Mouse (Mus musculus) kidney, embryonic 14.5 days (tissue): ENCODE results near the gene Fbxo44. TPM values are rescaled to one million over a fixed set of nuclear protein-coding genes. Genes with fewer than 3 reads are reported as not detected.

Experiments
- ATAC-seq: fragments of 200-750 bp; cut with Nextera tagmentation; 2 replicates; pipeline ENCODE4 v1.8.0; 2017; ENCODE audit warnings: moderate number of reproducible peaks, mild to moderate bottlenecking, moderate TSS enrichment, moderate library complexity; ENCODE audit not compliant: low FRiP score, low TSS enrichment
- H3K27ac ChIP-seq: fragments of 300-500 bp; sonication (generic); 2 replicates; pipeline ENCODE4 v1.5.1; 2014; ENCODE audit warnings: low read depth, mild to moderate bottlenecking, low read length, moderate library complexity, mixed read lengths
- H3K27me3 ChIP-seq: fragments of 300-500 bp; sonication (generic); 2 replicates; pipeline ENCODE4 v1.6.1; 2014; ENCODE audit warnings: mild to moderate bottlenecking, low read length; ENCODE audit not compliant: control insufficient read depth, insufficient read depth
- H3K36me3 ChIP-seq: fragments of 300-500 bp; sonication (generic); 2 replicates; pipeline ENCODE4 v1.6.1; 2014; ENCODE audit warnings: low read length, mixed read lengths; ENCODE audit not compliant: control insufficient read depth, insufficient read depth
- H3K4me1 ChIP-seq: fragments of 300-500 bp; sonication (generic); 2 replicates; pipeline ENCODE4 v1.6.1; 2014; ENCODE audit warnings: low read length, mixed read lengths; ENCODE audit not compliant: control insufficient read depth, insufficient read depth
- H3K4me2 ChIP-seq: fragments of 300-500 bp; sonication (generic); replicated peaks from 2 replicates; pipeline ENCODE4 v1.6.1; 2014; ENCODE audit warnings: low read depth, mild to moderate bottlenecking, low read length
- H3K4me3 ChIP-seq: fragments of 300-500 bp; sonication (generic); 2 replicates; pipeline ENCODE4 v1.5.1; 2014; ENCODE audit warnings: mild to moderate bottlenecking, low read length
- H3K9ac ChIP-seq: fragments of 300-500 bp; sonication (generic); 2 replicates; pipeline ENCODE4 v1.6.1; 2014; ENCODE audit warnings: low read depth, mild to moderate bottlenecking, low read length, moderate library complexity
- H3K9me3 ChIP-seq: fragments of 300-500 bp; sonication (generic); 2 replicates; pipeline ENCODE4 v1.6.1; 2016; ENCODE audit warnings: low read length; ENCODE audit not compliant: control insufficient read depth
- WGBS: fragments of 180-500 bp; shearing (Covaris S2); extraction: QIAGEN DNeasy Blood & Tissue Kit; methylation state at CpG from one replicate; pipeline ENCODE4 v1.1.7; 2014; 5-methylcytosine and 5-hydroxymethylcytosine counted together
- polyA plus RNA-seq: library from polyadenylated mRNA; unstranded; fragments of >200 nt; fragmentation: Nextera tagmentation; extraction: Ambion mirVana; gene quantifications from 2 replicates; pipeline ENCODE4 v1.2.1, GENCODE M21; 2014

Fbxo44 gene
- polyA plus RNA-seq, 1 experiment from 2014 or later: 13.2 TPM

DNA sequence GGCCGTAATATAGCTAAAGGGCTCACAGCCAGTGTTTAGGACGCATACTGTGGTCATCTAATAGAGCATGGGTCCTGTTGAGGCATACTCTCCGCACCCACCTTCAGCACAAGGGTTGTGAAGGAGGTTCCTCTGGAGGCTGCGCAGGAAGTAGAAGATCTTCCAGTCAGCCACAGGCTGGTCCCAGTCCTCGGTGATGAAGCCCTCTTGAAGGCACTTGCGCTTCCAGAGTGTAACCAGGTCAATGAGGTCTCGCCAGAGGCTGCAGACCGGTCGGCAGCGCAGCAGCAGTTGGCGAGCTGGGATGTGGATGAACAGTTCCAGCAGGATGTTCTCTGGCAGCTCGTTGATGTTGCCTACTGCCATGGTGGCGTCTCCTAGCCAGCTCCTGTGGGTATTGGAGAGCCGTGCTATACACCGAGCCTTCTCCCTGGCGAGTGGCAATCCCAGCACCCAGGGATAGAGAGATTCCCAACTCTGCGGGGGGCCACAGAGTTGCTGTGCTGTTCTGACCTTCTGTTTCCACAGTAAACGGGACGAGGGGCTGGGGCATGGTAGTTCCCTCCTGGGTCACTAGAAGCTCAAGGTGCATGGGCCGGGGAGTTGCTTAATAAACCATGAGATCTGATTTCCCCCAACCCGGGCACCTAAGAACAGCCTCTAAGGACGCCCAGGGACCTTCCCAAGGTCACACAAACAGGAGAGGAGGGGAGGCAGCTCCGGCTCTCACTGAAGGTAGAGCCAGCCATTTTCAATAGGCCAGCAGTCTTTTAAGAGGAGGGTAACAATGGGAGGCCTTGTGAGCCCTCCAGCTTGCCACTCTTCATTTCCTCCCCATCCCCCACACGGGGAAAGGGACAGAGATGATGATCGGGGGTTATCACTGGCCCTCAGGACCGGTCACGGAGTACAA, 1.6 kb downstream of the Fbxo44 start:
- Histone ChIP-seq H3K27me3 (peaks cover 36% of the 10 kb centered on the region), H3K4me3 (peak overlapping the region; percentile 56), H3K4me2 (peak overlapping the region; percentile 97), H3K9ac (peak overlapping the region; percentile 67), H3K4me1 (peaks cover 5% of the 10 kb centered on the region), H3K36me3 (peaks cover 4% of the 10 kb centered on the region; the same call in 1 of the 2 replicates), H3K9me3 (no peaks in the 10 kb centered on the region), H3K27ac (no peak overlapping the region)
- ATAC-seq: no peak
- WGBS: 29% methylated on average over 27 of the region's 27 CpGs

DNA sequence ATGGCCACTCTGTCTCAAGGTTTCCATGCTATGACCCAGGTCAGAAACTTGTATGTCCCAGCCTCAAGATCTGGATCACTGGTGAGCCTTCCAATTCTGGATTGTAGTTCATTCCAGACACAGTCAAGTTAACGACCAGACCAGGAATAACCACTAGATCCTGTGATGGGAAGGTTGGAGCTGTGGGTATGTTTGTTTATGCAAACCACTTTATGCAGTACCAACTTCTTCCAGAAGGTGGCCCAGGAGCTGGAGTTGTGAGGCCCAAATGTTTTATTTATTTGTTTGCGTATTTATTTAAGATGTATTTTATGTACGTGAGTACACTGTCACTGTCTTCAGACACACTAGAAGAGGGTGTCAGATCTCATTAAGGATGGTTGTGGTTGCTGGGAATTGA, 5.3 kb downstream of the Fbxo44 start:
- Histone ChIP-seq H3K27me3 (peaks cover 5% of the 10 kb centered on the region), H3K4me2 (no peak overlapping the region), H3K4me3 (no peak overlapping the region), H3K36me3 (peaks cover 4% of the 10 kb centered on the region; the same call in 1 of the 2 replicates), H3K27ac (no peak overlapping the region), H3K9me3 (no peaks in the 10 kb centered on the region), H3K9ac (no peak overlapping the region), H3K4me1 (peaks cover 5% of the 10 kb centered on the region; the same call in 1 of the 2 replicates)
- 62% methylated on average over 3 of the region's 3 CpGs for WGBS
- no peak for ATAC-seq

DNA sequence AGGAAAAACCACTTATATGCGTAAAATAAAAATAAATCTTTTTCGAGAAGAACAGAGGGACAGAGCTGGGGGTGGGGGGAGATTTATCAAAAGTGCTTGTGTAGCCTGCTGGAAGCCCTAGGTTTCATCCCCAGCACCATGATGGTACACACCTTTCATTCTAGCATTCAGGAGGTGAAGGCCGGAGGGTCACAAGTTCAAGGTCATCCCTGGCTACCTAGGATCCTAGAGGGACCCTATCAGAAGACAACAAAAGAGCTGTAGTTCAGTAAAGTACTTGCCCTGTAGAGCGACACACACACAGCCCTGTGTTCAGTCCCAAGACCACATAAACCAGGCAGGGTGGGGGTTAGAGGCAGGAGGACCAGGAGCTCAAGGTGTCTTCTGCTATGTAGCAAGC, 6.3 kb downstream of the Fbxo44 start:
- Histone ChIP-seq H3K36me3 (peaks cover 4% of the 10 kb centered on the region; the same call in 1 of the 2 replicates), H3K27ac (no peak overlapping the region), H3K9ac (no peak overlapping the region), H3K4me1 (peaks cover 14% of the 10 kb centered on the region), H3K4me2 (no peak overlapping the region), H3K27me3 (peaks cover 5% of the 10 kb centered on the region), H3K9me3 (no peaks in the 10 kb centered on the region), H3K4me3 (no peak overlapping the region)
- 89% methylated on average over 4 of the region's 4 CpGs for WGBS
- no peak for ATAC-seq

DNA sequence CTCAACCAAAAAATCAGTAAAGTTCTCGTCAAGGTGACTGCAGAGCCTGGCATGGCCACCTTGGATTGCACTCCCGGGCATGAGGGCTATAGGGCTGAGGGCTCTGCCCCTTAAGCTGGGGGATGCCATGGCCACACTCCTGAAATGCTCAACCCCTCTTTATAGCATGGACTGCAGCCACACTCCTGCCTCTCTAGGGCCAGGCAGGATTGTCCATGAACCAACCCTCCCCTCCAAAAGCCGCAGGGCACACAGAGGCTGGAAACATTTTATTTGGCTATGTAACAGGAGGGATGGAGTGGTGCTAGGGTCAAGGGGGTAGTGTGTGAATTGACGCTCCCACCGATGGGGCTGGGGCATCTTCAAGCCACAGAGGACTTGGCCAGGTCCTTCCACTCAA, 7.7 kb downstream of the Fbxo44 start:
- no peak for ATAC-seq
- 88% methylated on average over 5 of the region's 5 CpGs for WGBS
- Histone ChIP-seq H3K4me3 (no peak overlapping the region), H3K9me3 (no peaks in the 10 kb centered on the region), H3K9ac (0 out of 2 replicates have a peak overlapping the region, but pooled peaks have one; percentile 73), H3K4me1 (peaks cover 9% of the 10 kb centered on the region), H3K27ac (no peak overlapping the region), H3K36me3 (peaks cover 4% of the 10 kb centered on the region; the same call in 1 of the 2 replicates), H3K27me3 (no peaks in the 10 kb centered on the region), H3K4me2 (no peak overlapping the region)

DNA sequence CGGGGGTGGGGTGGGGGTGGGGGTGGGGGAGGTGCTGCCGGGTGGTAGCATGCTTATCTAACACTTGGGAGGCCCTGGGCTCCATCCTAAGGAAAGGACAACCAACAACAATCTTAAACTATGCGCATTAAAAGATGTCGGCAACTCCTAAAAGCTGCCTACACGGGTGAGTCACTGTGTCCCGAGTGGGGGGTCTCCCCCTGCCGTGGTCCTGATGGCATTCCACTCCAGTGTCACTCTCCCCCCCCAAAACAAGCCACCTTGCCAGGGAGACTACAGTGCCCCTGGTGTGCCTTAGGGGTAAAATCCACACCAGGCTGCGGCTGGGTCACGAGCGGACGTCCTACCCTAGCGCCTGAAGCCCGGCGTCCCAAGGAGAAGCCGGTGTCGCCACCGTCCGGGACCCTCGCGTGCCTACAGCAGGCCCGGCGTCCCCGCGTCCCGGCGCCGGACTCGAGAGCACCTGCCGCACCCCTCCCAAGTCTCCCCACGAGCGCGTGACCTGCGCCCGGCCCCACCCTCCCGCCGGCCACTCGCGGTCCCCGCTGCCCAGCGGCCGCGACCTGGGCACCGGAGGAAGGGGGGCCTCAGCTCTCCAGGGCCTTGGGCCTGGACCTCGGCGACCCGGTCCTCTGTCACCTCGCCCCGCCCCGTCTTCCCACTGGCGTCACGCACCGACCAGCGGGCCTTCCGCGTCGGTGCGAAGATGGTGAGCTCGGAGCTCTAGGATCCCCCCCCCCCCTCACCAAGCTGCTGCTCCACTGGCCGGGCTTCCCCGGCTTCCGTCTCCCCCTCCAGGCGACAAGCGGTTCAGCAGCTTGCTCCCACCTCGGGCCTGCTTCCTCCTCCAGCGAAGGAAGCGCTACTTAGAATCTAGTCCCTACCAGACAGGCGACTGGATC, 8.8 kb downstream of the Fbxo44 start, which contains the start of gene Fbxo6:
Gene Fbxo6 (minus strand): TSS at position 874 of the 902 bp plus-strand sequence.
- Histone ChIP-seq H3K36me3 (peaks cover 4% of the 10 kb centered on the region; the same call in 1 of the 2 replicates), H3K4me3 (peak within 1 kb of the TSS; percentile 54), H3K27me3 (no peaks in the 10 kb centered on the region), H3K9me3 (no peaks in the 10 kb centered on the region), H3K4me1 (peaks cover 9% of the 10 kb centered on the region), H3K9ac (peak within 1 kb of the TSS; percentile 73), H3K4me2 (peak within 1 kb of the TSS; percentile 95), H3K27ac (peak within 1 kb of the TSS; percentile 59; the same call in 1 of the 2 replicates)
- WGBS: under 1% methylated on average over 36 of the region's 67 CpGs
- ATAC-seq: peak; percentile 84

DNA sequence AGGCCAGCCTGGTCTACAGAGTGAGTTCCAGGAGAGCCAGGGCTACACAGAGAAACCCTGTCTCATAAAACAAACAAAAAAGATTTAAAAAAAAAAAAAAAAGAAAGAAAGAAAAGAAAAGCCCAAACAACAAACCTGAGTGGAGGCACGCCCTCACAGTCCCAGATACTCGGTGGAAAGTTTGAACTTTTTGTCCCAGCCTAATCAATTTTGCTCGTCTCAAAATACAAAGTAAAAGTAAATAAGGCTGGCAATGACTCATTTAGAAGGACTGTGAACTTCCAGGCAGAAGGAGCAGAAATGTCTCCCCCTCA, 9.4 kb downstream of the Fbxo44 start:
- H3K27me3 ChIP-seq: no peaks in the 10 kb centered on the region
- H3K9ac ChIP-seq: peak overlapping the region; percentile 73; the same call in 1 of the 2 replicates
- H3K9me3 ChIP-seq: no peaks in the 10 kb centered on the region
- peak overlapping the region; percentile 95 for H3K4me2 ChIP-seq
- peaks cover 9% of the 10 kb centered on the region for H3K4me1 ChIP-seq
- 16% methylated on average over 3 of the region's 3 CpGs for WGBS
- no peak for ATAC-seq
- H3K27ac ChIP-seq: no peak overlapping the region
- H3K4me3 ChIP-seq: peak overlapping the region; percentile 54
- H3K36me3 ChIP-seq: peaks cover 7% of the 10 kb centered on the region; the same call in 1 of the 2 replicates

DNA sequence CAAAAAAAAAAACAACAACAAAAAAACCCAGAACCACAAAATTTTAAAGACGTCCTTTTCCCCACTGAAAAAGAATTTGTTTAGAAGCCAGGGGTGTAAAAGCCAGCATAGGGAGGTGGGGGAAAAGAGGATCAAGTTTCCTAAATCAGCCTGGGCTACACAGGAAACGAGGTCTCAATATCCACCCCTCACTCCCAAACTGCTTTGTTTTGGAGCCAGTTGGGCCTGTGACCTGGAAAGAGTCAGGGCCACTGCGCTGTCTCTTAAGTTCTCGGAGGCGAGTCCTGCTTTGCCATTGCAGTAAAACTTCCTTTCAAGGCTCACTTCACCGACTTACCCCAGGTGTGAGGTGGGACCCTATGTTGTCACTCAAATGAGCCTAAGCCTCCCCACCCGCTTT, 10.0 kb downstream of the Fbxo44 start:
- H3K4me2 ChIP-seq: no peak overlapping the region
- H3K4me1 ChIP-seq: peaks cover 9% of the 10 kb centered on the region
- no peak overlapping the region for H3K4me3 ChIP-seq
- WGBS: 11% methylated on average over 7 of the region's 7 CpGs
- H3K27ac ChIP-seq: peak overlapping the region; percentile 43; the same call in 1 of the 2 replicates
- no peak overlapping the region for H3K9ac ChIP-seq
- no peak for ATAC-seq
- H3K9me3 ChIP-seq: no peaks in the 10 kb centered on the region
- H3K36me3 ChIP-seq: peaks cover 12% of the 10 kb centered on the region; the same call in 1 of the 2 replicates
- no peaks in the 10 kb centered on the region for H3K27me3 ChIP-seq

DNA sequence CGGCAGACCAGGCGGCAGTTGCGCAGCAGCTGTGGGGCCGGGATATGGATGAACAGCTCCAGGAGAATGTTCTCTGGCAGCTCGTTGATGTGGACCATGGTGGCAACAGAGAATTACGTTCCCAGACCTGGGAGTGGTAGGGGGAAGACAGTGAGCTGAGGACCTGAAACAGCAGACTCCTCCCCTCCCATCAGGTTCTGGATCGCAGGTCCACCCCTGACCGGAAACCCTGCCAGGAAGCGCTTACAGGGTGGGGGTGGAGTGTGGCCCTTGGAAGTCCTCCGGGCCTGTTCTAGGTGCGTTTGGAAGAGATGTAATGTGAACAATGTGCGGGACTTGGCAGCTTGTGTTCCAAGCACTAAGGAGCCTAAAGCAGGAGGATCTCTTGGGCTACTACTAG, 10.7 kb downstream of the Fbxo44 start:
- Histone ChIP-seq H3K9ac (peak overlapping the region; percentile 34; the same call in 1 of the 2 replicates), H3K4me1 (peaks cover 9% of the 10 kb centered on the region), H3K9me3 (no peaks in the 10 kb centered on the region), H3K27ac (peak overlapping the region; percentile 42; the same call in 1 of the 2 replicates), H3K4me3 (no peak overlapping the region), H3K36me3 (peaks cover 15% of the 10 kb centered on the region; the same call in 1 of the 2 replicates), H3K27me3 (no peaks in the 10 kb centered on the region), H3K4me2 (no peak overlapping the region; the same call in 1 of the 2 replicates)
- no peak for ATAC-seq
- 31% methylated on average over 12 of the region's 12 CpGs for WGBS
